Mouse (Mus musculus) cerebellum, adult 11-12 months (tissue): ENCODE results near the gene Tgm7.

ENCODE experiments used
- DNase-seq: peaks from one replicate; pipeline ENCODE4 v3.0.0; 2022

The Tgm7 gene

DNA sequence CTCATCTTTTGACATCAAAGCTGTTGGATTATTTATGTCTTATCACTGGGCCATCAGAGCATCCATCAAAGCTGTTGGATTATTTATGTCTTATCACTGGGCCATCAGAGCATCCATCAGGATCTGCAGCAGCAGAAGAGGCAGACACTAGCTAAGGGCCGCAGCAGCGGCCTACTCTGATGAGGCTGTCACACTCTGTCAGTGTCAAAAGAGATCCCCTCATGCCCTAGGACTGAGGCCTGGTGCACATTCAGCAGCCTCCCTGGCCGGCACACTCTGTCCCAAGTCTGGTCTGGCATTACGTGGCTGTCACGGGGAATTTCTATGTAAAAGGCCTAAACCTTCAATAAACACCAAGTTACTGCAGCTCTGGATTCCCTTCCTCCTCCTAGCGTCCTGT lies 40.1 kb downstream of the Tgm7 start:
- DNase-seq, result no peak

DNA sequence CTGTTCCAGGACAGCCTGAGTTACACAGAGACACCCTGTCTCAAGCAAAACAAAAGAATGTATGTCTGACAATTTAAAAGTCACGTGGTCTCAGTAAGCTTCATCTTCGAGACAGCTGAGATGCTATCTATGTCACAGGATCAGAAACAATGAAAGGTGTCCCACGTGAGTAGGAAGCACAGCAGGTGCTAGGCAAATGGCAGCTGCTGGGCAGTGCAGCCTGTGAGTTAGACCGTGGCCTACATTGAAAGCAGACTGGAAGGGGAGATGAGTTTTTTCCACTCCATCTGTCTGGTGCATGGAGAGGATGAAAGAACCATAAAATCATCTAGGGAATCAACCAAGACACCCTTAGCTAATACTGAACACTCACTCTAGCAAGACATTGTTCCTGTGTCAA lies 42.5 kb downstream of the Tgm7 start:
- no peak for DNase-seq

DNA sequence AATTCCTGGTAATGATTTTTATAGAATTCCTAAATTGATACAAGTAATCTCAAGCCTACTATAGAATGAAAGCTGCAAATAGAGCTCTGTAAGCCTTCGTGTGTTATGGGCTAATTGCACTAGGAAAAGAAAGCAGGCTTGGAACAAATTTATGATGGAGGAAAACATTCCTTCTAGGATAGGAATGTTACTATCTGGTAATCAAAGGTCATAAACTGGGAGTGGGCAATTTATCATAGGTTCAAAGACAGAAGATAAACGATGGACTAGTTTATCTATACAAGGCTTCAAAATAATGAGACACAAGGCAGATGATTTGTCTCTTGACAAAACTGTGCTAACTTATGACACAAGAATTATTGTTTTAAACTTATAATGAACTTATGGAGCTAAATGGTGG lies 48.3 kb downstream of the Tgm7 start:
- no peak for DNase-seq

DNA sequence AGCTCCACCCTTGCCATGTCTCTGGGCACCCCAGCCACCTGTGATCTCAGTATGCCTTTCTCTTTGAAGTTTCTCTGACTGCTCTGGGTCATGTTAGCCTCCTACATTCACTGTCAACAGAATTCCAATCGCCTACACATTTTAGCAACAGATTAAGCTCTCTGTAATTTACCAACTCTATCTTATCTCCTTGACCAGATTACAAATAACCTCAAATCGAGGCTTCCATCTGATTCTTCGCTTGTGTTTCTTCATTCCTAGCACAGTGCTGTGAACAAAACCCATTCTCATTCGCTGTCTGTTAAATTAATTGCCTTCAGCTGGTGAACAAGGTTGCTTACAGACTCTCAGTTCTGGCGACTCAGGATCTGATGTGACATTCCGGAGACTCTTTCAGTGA lies 51.6 kb downstream of the Tgm7 start:
- DNase-seq, result no peak

DNA sequence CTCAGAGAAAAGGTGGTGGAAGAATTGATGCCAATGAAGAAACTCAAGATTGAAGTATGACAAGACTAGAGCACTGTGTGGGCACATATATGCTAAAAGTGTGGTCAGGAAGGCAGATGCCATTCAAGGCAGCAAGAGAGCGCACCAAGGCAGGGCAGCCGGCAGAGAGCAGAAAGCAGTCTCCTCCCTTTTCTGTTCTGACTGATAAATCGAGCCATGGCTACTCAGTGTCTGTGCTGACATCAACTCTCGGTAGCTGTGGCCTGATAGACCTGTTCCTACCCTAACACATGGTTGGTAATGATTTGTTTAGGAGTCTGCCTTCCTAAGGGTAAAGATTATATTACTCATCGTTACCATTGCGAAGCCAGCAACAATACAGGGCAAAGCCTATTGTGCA lies 53.7 kb downstream of the Tgm7 start:
- no peak for DNase-seq

DNA sequence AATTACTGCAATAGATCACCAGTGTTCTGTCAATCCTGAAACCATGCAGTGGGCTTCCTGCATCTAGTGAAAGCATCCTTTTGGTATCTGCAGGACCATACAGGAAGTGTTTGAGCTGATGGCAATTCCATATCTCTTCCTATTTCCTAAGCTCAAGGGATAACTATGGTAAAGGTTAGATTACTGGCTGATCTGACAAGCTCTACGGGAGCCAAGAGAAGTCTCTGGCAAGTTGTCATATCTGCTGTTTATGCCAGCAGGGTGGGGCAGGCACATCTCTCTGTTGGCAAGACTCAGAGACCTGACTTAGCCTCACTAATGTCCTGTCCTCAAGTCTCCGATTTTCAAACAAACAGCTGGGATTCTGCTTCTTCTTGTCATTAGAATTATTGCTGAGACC lies 55.5 kb downstream of the Tgm7 start:
- peak; percentile 39 for DNase-seq

DNA sequence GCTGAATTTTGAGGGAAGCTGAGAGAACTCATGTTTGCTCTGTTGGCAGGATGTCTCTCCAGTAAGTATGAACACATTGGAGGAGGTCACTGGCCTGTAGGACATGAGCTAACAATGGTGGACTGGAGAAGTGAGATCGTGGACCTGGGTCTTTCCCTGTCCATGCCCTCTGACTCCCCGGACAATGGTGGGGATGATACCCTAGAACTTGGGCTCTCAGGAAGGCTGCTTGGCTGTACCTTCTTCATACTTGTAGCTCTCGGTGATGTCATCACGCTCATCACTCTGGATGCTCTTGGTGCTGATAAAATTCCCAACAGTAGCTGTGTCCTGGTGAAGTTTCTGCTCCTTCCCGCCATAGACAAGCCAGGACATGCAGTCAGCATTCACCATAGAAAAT lies 57.4 kb downstream of the Tgm7 start:
- DNase-seq, result no peak

DNA sequence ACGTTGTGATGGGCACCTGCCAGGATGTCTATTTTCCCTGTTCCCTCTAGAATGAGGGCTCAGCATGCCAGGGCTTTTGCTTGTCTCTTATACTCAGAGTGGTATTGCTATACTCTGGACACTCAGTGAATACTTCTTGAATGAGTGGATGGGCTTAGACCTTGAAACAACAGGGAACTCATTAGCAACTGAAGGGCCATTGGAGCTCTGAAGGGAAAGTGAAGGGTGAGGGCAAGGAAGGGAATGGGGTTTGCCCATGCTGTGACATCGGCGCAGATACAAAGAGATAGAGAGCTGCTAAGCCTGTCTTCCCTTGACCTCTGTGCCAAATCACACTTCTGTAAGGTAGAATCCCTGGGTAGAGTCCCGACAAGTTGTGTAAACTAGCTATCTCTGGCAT lies 63.9 kb downstream of the Tgm7 start:
- no peak for DNase-seq
